Mouse (Mus musculus) CH12.LX (cell line): ENCODE results near the gene Ppp1r32. TPM values are rescaled to one million over a fixed set of nuclear protein-coding genes. Genes with fewer than 3 reads are reported as not detected.
A peak's percentile ranks its signal among the peaks of the same experiment; 100 is the strongest.

Experiments
- DNase-seq: peaks from one replicate; pipeline ENCODE4 v3.0.0-alpha.2; 2013; ENCODE audit errors: extremely low read depth
- H3K27ac ChIP-seq: 2 replicates; pipeline ENCODE4 v1.5.1; 2012; ENCODE audit warnings: low read depth, mild to moderate bottlenecking, control low read depth, moderate library complexity; ENCODE audit not compliant: insufficient read depth
- H3K27me3 ChIP-seq: replicated peaks from 2 replicates; pipeline ENCODE3; 2012; ENCODE audit warnings: inconsistent platforms
- H3K36me3 ChIP-seq, 2 experiments: replicated peaks in 1 of 2; 2 replicates each; pipeline versions ENCODE3 to v1.6.1; 2012; ENCODE audit warnings: inconsistent platforms in 1 of 2, low read length in 1 of 2, mild to moderate bottlenecking in 1 of 2, mixed read lengths in 1 of 2, moderate library complexity in 1 of 2; ENCODE audit not compliant: control insufficient read depth in 1 of 2, insufficient read depth in 1 of 2
- H3K4me1 ChIP-seq, 2 experiments: 2 replicates each; pipeline ENCODE4 v1.6.1; 2012; ENCODE audit warnings: inconsistent platforms in 1 of 2, moderate library complexity in 1 of 2; ENCODE audit not compliant: insufficient read depth in 2 of 2, control insufficient read depth in 1 of 2
- H3K4me2 ChIP-seq: 2 replicates; pipeline ENCODE4 v1.6.1; 2012; ENCODE audit warnings: low read depth, mild to moderate bottlenecking, control low read depth; ENCODE audit not compliant: poor library complexity, insufficient read depth, severe bottlenecking
- H3K4me3 ChIP-seq, 3 experiments: fragments of 150-350 bp in 1 of 3; sonication (generic) in 1 of 3; replicated peaks in 1 of 3; 2 replicates each; pipeline versions ENCODE3 to v1.5.1; 2011 to 2012; ENCODE audit warnings: low read depth in 2 of 3, low read length in 2 of 3, mild to moderate bottlenecking in 2 of 3, moderate library complexity in 2 of 3, control low read depth in 1 of 3, improper control_type of control experiment in 1 of 3, inconsistent platforms in 1 of 3, mixed read lengths in 1 of 3; ENCODE audit not compliant: poor library complexity in 1 of 3
- H3K79me2 ChIP-seq: replicated peaks from 2 replicates; pipeline ENCODE4 v1.6.1; 2012; ENCODE audit warnings: mild to moderate bottlenecking, moderate library complexity; ENCODE audit not compliant: control insufficient read depth, poor library complexity, insufficient read depth, severe bottlenecking; ENCODE audit errors: extremely low read depth
- H3K9ac ChIP-seq: 2 replicates; pipeline ENCODE4 v1.6.1; 2012; ENCODE audit warnings: low read depth, mild to moderate bottlenecking, control low read depth, moderate library complexity; ENCODE audit not compliant: insufficient read depth
- H3K9me3 ChIP-seq: replicated peaks from 2 replicates; pipeline ENCODE3; 2012; ENCODE audit warnings: low read length, inconsistent platforms, mixed read lengths
- ELF1 ChIP-seq: IDR thresholded peaks from 2 replicates; pipeline ENCODE4 v1.6.1; 2014; ENCODE audit warnings: low read depth, mild to moderate bottlenecking, inconsistent platforms, low read length, improper control_type of control experiment
- ETS1 ChIP-seq: conservative IDR thresholded peaks from 2 replicates; pipeline ENCODE4 v1.6.1; 2012; ENCODE audit warnings: low read depth, mild to moderate bottlenecking, inconsistent platforms, low read length, improper control_type of control experiment, moderate library complexity
- GABPA ChIP-seq: IDR thresholded peaks from 2 replicates; pipeline ENCODE4 v1.6.1; 2012; ENCODE audit warnings: low read depth, low read length, improper control_type of control experiment, inconsistent platforms; ENCODE audit not compliant: insufficient replicate concordance
- HCFC1 ChIP-seq: IDR thresholded peaks from 2 replicates; pipeline ENCODE4 v1.6.1; 2012; ENCODE audit warnings: low read depth, mild to moderate bottlenecking, inconsistent platforms, low read length, improper control_type of control experiment
- IRF4 ChIP-seq: IDR thresholded peaks from 2 replicates; pipeline ENCODE4 v1.6.1; 2014; ENCODE audit warnings: low read depth, mild to moderate bottlenecking, inconsistent platforms, low read length, improper control_type of control experiment
- JUN ChIP-seq: IDR thresholded peaks from 2 replicates; pipeline ENCODE4 v1.6.1; 2011; ENCODE audit warnings: low read depth, mild to moderate bottlenecking, low read length, improper control_type of control experiment, moderate library complexity; ENCODE audit not compliant: insufficient read depth
- JUND ChIP-seq: conservative IDR thresholded peaks from 2 replicates; pipeline ENCODE4 v1.6.1; 2011; ENCODE audit warnings: low read depth, low read length, improper control_type of control experiment
- KAT2A ChIP-seq: IDR thresholded peaks from 2 replicates; pipeline ENCODE4 v1.6.1; 2012; ENCODE audit warnings: low read length, improper control_type of control experiment, inconsistent platforms; ENCODE audit not compliant: insufficient replicate concordance
- MAX ChIP-seq: IDR thresholded peaks from 2 replicates; pipeline ENCODE4 v1.6.1; 2011; ENCODE audit warnings: low read length, improper control_type of control experiment
- MEF2A ChIP-seq: IDR thresholded peaks from 2 replicates; pipeline ENCODE4 v1.6.1; 2014; ENCODE audit warnings: low read depth, mild to moderate bottlenecking, inconsistent platforms, low read length, improper control_type of control experiment, borderline replicate concordance
- MYC ChIP-seq: IDR thresholded peaks from 2 replicates; pipeline ENCODE4 v1.6.1; 2011; ENCODE audit warnings: low read depth, mild to moderate bottlenecking, improper control_type of control experiment, low read length
- NELFE ChIP-seq: IDR thresholded peaks from 2 replicates; pipeline ENCODE4 v1.6.1; 2011; ENCODE audit warnings: low read depth, low read length, improper control_type of control experiment
- NRF1 ChIP-seq: IDR thresholded peaks from 2 replicates; pipeline ENCODE4 v1.6.1; 2014; ENCODE audit warnings: low read depth, mild to moderate bottlenecking, inconsistent platforms, low read length, improper control_type of control experiment, moderate library complexity
- PAX5 ChIP-seq: IDR thresholded peaks from 2 replicates; pipeline ENCODE4 v1.6.1; 2012; ENCODE audit warnings: low read length, inconsistent platforms, mixed read lengths
- POLR2A ChIP-seq: IDR thresholded peaks from 2 replicates; pipeline ENCODE4 v1.6.1; 2011; ENCODE audit warnings: low read depth, mild to moderate bottlenecking, improper control_type of control experiment, low read length
- RAD21 ChIP-seq: IDR thresholded peaks from 2 replicates; pipeline ENCODE4 v1.6.1; 2011; ENCODE audit warnings: low read depth, mild to moderate bottlenecking, low read length, improper control_type of control experiment, moderate library complexity
- RCOR1 ChIP-seq: conservative IDR thresholded peaks from 2 replicates; pipeline ENCODE4 v1.6.1; 2012; ENCODE audit warnings: low read depth, mild to moderate bottlenecking, inconsistent platforms, low read length, improper control_type of control experiment
- SMC3 ChIP-seq: IDR thresholded peaks from 2 replicates; pipeline ENCODE4 v1.6.1; 2011; ENCODE audit warnings: low read depth, low read length, improper control_type of control experiment
- TBP ChIP-seq: conservative IDR thresholded peaks from 2 replicates; pipeline ENCODE4 v1.6.1; 2011; ENCODE audit warnings: low read depth, low read length, improper control_type of control experiment
- USF1 ChIP-seq: IDR thresholded peaks from 2 replicates; pipeline ENCODE4 v1.6.1; 2014; ENCODE audit warnings: low read depth, mild to moderate bottlenecking, inconsistent platforms, low read length, improper control_type of control experiment
- ZKSCAN1 ChIP-seq: IDR thresholded peaks from 2 replicates; pipeline ENCODE4 v1.6.1; 2012; ENCODE audit warnings: low read depth, inconsistent platforms, low read length, improper control_type of control experiment, borderline replicate concordance
- ZMIZ1 ChIP-seq: IDR thresholded peaks from 2 replicates; pipeline ENCODE4 v1.6.1; 2012; ENCODE audit warnings: low read depth, mild to moderate bottlenecking, inconsistent platforms, low read length, improper control_type of control experiment
- ZNF384 ChIP-seq: IDR thresholded peaks from 2 replicates; pipeline ENCODE4 v1.6.1; 2012; ENCODE audit warnings: low read depth, low read length, improper control_type of control experiment, inconsistent platforms
- dilution Hi-C: fragments of 300-500 bp; cut with MboI; formaldehyde crosslinking; loops from 2 replicates; pipeline ENCODE4 v1.14.3; 2020; ENCODE audit warnings: low sequenced_read_pairs; ENCODE audit not compliant: extremely low pct_unique_long_range_greater_than_20kb, extremely low pct_ligation_motif_present
- in situ Hi-C: fragments of 300-500 bp; cut with MboI; formaldehyde crosslinking; loops from 3 replicates; pipeline ENCODE4 v1.14.3; 2019; ENCODE audit warnings: low sequenced_read_pairs, low pct_ligation_motif_present, low pct_unique_long_range_greater_than_20kb, mixed read lengths
- polyA plus RNA-seq: library from polyadenylated mRNA; unstranded; fragments of >175 nt; gene quantifications from 2 replicates; pipeline ENCODE4 v1.2.1, GENCODE M21; 2012; ENCODE audit warnings: low read depth; ENCODE audit not compliant: insufficient read length
- total RNA-seq, 2 experiments: library from RNA; depleted of rRNA; stranded (reverse); fragments of 300-350 nt in 1 of 2; fragments of >200 nt in 1 of 2; gene quantifications; 2 replicates each; pipeline ENCODE4 v1.2.3; 2012 to 2014

Gene Ppp1r32
- total and polyA plus RNA-seq, 3 experiments: 0.49 TPM; not detected in 2

DNA sequence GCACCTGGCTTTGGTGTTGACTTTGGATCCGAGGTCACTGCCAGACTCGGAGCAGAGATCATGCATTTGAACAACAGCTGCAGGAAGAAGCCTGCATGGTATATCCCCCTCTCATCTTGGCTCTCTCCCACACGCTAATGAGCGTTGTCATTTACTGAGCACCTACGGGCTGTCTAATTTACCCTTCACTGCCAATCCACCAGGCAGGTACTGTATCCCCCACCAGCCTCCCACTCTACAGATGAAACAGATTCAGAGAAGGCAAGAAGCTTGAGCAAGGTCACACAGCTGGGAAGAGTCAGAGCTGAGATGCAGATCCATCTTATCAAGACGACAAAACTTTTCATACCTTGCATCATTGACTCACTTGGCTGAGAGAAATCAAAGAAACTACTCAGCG, 21.1 kb downstream of the Ppp1r32 start:
- no peak for DNase-seq
- Histone ChIP-seq H3K4me1 (no peaks in the 10 kb centered on the region; a peak in 1 of 4 replicates), H3K9me3 (peaks cover 7% of the 10 kb centered on the region), H3K4me3 (no peak overlapping the region), H3K9ac (no peak overlapping the region), H3K36me3 (no peaks in the 10 kb centered on the region), H3K27me3 (peaks cover 62% of the 10 kb centered on the region), H3K27ac (no peak overlapping the region), H3K79me2 (no peaks in the 10 kb centered on the region), H3K4me2 (peak overlapping the region; percentile 86; the same call in 1 of the 2 replicates)
- in situ Hi-C loops (no loop called here), dilution Hi-C loops (no loop called here)
- TF ChIP-seq MYC (no peak), NELFE (no peak), MAX (no peak), NRF1 (no peak), POLR2A (no peak), HCFC1 (no peak), ETS1 (no peak), KAT2A (no peak), ZKSCAN1 (no peak), USF1 (no peak)

DNA sequence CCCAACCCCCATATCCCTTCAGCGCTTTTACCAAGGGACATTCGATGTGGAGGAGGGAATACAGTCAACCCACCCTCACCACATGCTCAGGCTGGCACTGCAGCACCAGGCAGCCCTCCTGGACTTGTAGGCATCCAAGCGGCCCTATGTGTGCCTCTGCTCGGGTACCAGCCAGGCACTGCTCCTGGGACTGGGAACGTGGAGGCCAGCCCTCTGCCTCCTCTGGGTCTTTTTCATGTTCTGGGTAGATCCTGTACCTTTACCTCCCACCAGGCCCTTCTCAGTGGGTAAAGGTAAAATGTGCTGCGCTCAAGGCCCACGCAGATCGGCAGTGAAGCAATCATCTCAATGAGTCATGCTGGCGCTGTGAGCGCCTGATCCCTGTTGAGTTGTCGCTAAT, 22.8 kb downstream of the Ppp1r32 start:
- dilution Hi-C loops: no loop called here
- H3K27me3 ChIP-seq: peaks cover 56% of the 10 kb centered on the region
- no peak overlapping the region for H3K27ac ChIP-seq

More for the DNA sequence above, 22.8 kb downstream of the Ppp1r32 start:
- peaks cover 11% of the 10 kb centered on the region for H3K9me3 ChIP-seq
- no peak overlapping the region for H3K9ac ChIP-seq
- DNase-seq: no peak
- no peak overlapping the region for H3K4me3 ChIP-seq
- no peaks in the 10 kb centered on the region for H3K36me3 ChIP-seq
- no peak overlapping the region for H3K4me2 ChIP-seq
- H3K79me2 ChIP-seq: no peaks in the 10 kb centered on the region
- TF ChIP-seq IRF4: no peak
- no peak for TF ChIP-seq KAT2A
- no peak for TF ChIP-seq MEF2A
- no peak for TF ChIP-seq NRF1
- TF ChIP-seq RCOR1: no peak
- no peak for TF ChIP-seq PAX5
- no peak for TF ChIP-seq POLR2A
- no peak for TF ChIP-seq ZMIZ1
- TF ChIP-seq RAD21: no peak
- no peak for TF ChIP-seq NELFE
- TF ChIP-seq ZNF384: no peak
- no peak for TF ChIP-seq GABPA
- TF ChIP-seq JUN: no peak
- no peak for TF ChIP-seq JUND
- TF ChIP-seq SMC3: no peak
- TF ChIP-seq USF1: no peak
- no peak for TF ChIP-seq TBP
- TF ChIP-seq ETS1: no peak
- no peak for TF ChIP-seq ELF1
- TF ChIP-seq ZKSCAN1: no peak
- H3K4me1 ChIP-seq: no peaks in the 10 kb centered on the region; a peak in 1 of 4 replicates
- in situ Hi-C loops: no loop called here
